Mouse (Mus musculus) cortical plate, adult 2 months (tissue): Measurements from ENCODE around the gene Adora3. TPM values are rescaled to one million over a fixed set of nuclear protein-coding genes. Genes with fewer than 3 reads are reported as not detected.
A peak's percentile ranks its signal among the peaks of the same experiment; 100 is the strongest.

Experiments used
- H3K27ac ChIP-seq: fragments of 200-500 bp; 2 replicates; pipeline ENCODE4 v1.5.1; 2012; ENCODE audit warnings: low read length, control low read depth, inconsistent platforms; ENCODE audit not compliant: insufficient read depth
- H3K4me1 ChIP-seq: fragments of 200-500 bp; 2 replicates; pipeline ENCODE4 v1.6.1; 2011; ENCODE audit warnings: low read length; ENCODE audit not compliant: control insufficient read depth, insufficient read depth
- H3K4me3 ChIP-seq: fragments of 200-500 bp; 2 replicates; pipeline ENCODE4 v1.5.1; 2011; ENCODE audit warnings: mild to moderate bottlenecking, low read length, control low read depth; ENCODE audit not compliant: insufficient read depth
- CTCF ChIP-seq: fragments of 200-500 bp; IDR thresholded peaks from 2 replicates; pipeline ENCODE4 v1.5.1; 2011; ENCODE audit warnings: mild to moderate bottlenecking, control low read depth, low read length; ENCODE audit not compliant: insufficient read depth; ENCODE audit errors: extremely low read depth
- POLR2A ChIP-seq: fragments of 200-500 bp; IDR thresholded peaks from 2 replicates; pipeline ENCODE4 v1.6.1; 2011; ENCODE audit warnings: mild to moderate bottlenecking, low read length, control low read depth; ENCODE audit not compliant: insufficient read depth; ENCODE audit errors: extremely low read depth
- polyA plus RNA-seq: library from polyadenylated mRNA; depleted of rRNA; stranded (reverse); fragments of >200 nt; gene quantifications from 2 replicates; pipeline ENCODE4 v1.2.3, GENCODE M21; 2012

Adora3 gene
- polyA plus RNA-seq, 1 experiment, result 2.0 TPM

GRCm38 (mm10) chr3:105928195-105928569, 57.5 kb downstream of the Adora3 start:
- TF ChIP-seq POLR2A (no peak), CTCF (no peak)
- Histone ChIP-seq H3K27ac (no peak overlapping the region), H3K4me3 (no peak overlapping the region), H3K4me1 (no peaks in the 10 kb centered on the region)

- Histone ChIP-seq H3K4me1 (no peaks in the 10 kb centered on the region), H3K27ac (no peak overlapping the region), H3K4me3 (no peak overlapping the region)
- TF ChIP-seq CTCF (no peak), POLR2A (no peak)
Observed at GRCm38 (mm10) chr3:105928781-105929180, 58.1 kb downstream of the Adora3 start.

GRCm38 (mm10) chr3:105929821-105930220, 59.2 kb downstream of the Adora3 start:
- Histone ChIP-seq H3K27ac (no peak overlapping the region), H3K4me1 (no peaks in the 10 kb centered on the region), H3K4me3 (no peak overlapping the region)
- TF ChIP-seq CTCF (no peak), POLR2A (no peak)

- TF ChIP-seq POLR2A (no peak), CTCF (no peak)
- no peak overlapping the region for H3K4me3 ChIP-seq
- H3K4me1 ChIP-seq, result no peaks in the 10 kb centered on the region
- H3K27ac ChIP-seq, result no peak overlapping the region
Observed at GRCm38 (mm10) chr3:105931095-105931494, 60.4 kb downstream of the Adora3 start.

- TF ChIP-seq POLR2A (no peak), CTCF (no peak)
- no peaks in the 10 kb centered on the region for H3K4me1 ChIP-seq
- no peak within 1 kb of the TSS; the same call in 1 of the 2 replicates for H3K27ac ChIP-seq
- no peak within 1 kb of the TSS for H3K4me3 ChIP-seq
Observed at GRCm38 (mm10) chr3:105932240-105933071, 61.8 kb downstream of the Adora3 start, which contains the start of gene I830077J02Rik. Gene I830077J02Rik, minus strand, starts transcription at chr3:105932664.

- TF ChIP-seq POLR2A (no peak), CTCF (no peak)
- Histone ChIP-seq H3K4me3 (no peak overlapping the region), H3K4me1 (no peaks in the 10 kb centered on the region), H3K27ac (no peak overlapping the region)
Observed at GRCm38 (mm10) chr3:105933926-105934325, 63.3 kb downstream of the Adora3 start.

GRCm38 (mm10) chr3:105935033-105935432, 64.4 kb downstream of the Adora3 start:
- no peak for TF ChIP-seq POLR2A
- TF ChIP-seq CTCF, result no peak
- no peak overlapping the region for H3K27ac ChIP-seq
- no peak overlapping the region for H3K4me3 ChIP-seq
- no peaks in the 10 kb centered on the region for H3K4me1 ChIP-seq

- no peaks in the 10 kb centered on the region for H3K4me1 ChIP-seq
- TF ChIP-seq POLR2A (no peak), CTCF (no peak)
- no peak overlapping the region for H3K4me3 ChIP-seq
- no peak overlapping the region for H3K27ac ChIP-seq
Observed at GRCm38 (mm10) chr3:105936111-105936510, 65.5 kb downstream of the Adora3 start.

GRCm38 (mm10) chr3:105951348-105951747, 80.7 kb downstream of the Adora3 start:
- Histone ChIP-seq H3K4me1 (no peaks in the 10 kb centered on the region), H3K27ac (no peak overlapping the region), H3K4me3 (no peak overlapping the region)
- TF ChIP-seq CTCF, result no peak
- no peak for TF ChIP-seq POLR2A

- Histone ChIP-seq H3K4me3 (peak overlapping the region; percentile 10; the same call in 1 of the 2 replicates), H3K27ac (no peak overlapping the region), H3K4me1 (peaks cover 6% of the 10 kb centered on the region; the same call in 1 of the 2 replicates)
- TF ChIP-seq POLR2A, result no peak
- no peak for TF ChIP-seq CTCF
Observed at GRCm38 (mm10) chr3:105957235-105957634, 86.6 kb downstream of the Adora3 start.
